Mouse (Mus musculus): Measurements from ENCODE around the gene Inpp5k. TPM values are rescaled to one million over a fixed set of nuclear protein-coding genes. Genes with fewer than 3 reads are reported as not detected.

The Inpp5k gene
- total and polyA plus RNA-seq, 3 experiments, result 31.2 to 41.9 (median 35.6) TPM

- Histone ChIP-seq H3K36me3 (replicated peaks in 1 of 2; ENCODE audit: control insufficient read depth in 1 of 2, insufficient read depth in 1 of 2, low read length in 1 of 2) (peaks cover 47 to 86% of the 10 kb centered on the region in 2 experiments), H3K4me2 (ENCODE audit: insufficient read depth, low read depth, poor library complexity, severe bottlenecking) (no peak overlapping the region), H3K9ac (ENCODE audit: insufficient read depth, low read depth) (no peak overlapping the region), H3K79me2 (replicated peaks; ENCODE audit: control insufficient read depth, extremely low read depth, insufficient read depth, poor library complexity, severe bottlenecking) (no peaks in the 10 kb centered on the region), H3K4me3 (replicated peaks in 1 of 3; ENCODE audit: low read depth in 2 of 3, low read length in 2 of 3, poor library complexity in 1 of 3) (no peak overlapping the region), H3K9me3 (replicated peaks; ENCODE audit: low read length) (no peaks in the 10 kb centered on the region), H3K4me1 (ENCODE audit: control insufficient read depth in 1 of 2, insufficient read depth in 2 of 2) (no peaks in the 10 kb centered on the region), H3K27ac (ENCODE audit: insufficient read depth, low read depth) (no peak overlapping the region), H3K27me3 (replicated peaks) (no peaks in the 10 kb centered on the region)
- dilution Hi-C loops (cut with MboI; ENCODE audit: extremely low pct_ligation_motif_present, extremely low pct_unique_long_range_greater_than_20kb, low sequenced_read_pairs) (no loop called here), in situ Hi-C loops (cut with MboI; ENCODE audit: low pct_ligation_motif_present, low pct_unique_long_range_greater_than_20kb, low sequenced_read_pairs) (no loop called here)
- TF ChIP-seq MEF2A (IDR thresholded peaks at IDR 0.05; ENCODE audit: borderline replicate concordance, low read depth, low read length) (no peak), ZMIZ1 (IDR thresholded peaks at IDR 0.05; ENCODE audit: low read depth, low read length) (no peak), PAX5 (IDR thresholded peaks at IDR 0.05; ENCODE audit: low read length) (no peak), RCOR1 (conservative IDR thresholded peaks at IDR 0.05; ENCODE audit: low read depth, low read length) (no peak), NELFE (IDR thresholded peaks at IDR 0.05; ENCODE audit: low read depth, low read length) (no peak), ZNF384 (IDR thresholded peaks at IDR 0.05; ENCODE audit: low read depth, low read length) (no peak), JUN (IDR thresholded peaks at IDR 0.05; ENCODE audit: insufficient read depth, low read depth, low read length) (no peak), EP300 (IDR thresholded peaks at IDR 0.05; ENCODE audit: low read length) (no peak), NRF1 (IDR thresholded peaks at IDR 0.05; ENCODE audit: low read depth, low read length) (no peak), MAZ (IDR thresholded peaks at IDR 0.05; ENCODE audit: low read depth, low read length) (no peak), CHD2 (IDR thresholded peaks at IDR 0.05; ENCODE audit: low read length) (no peak)
- no peak for DNase-seq (ENCODE audit: extremely low read depth)
Observed at GRCm38 (mm10) chr11:75614769-75615168, 16.0 kb upstream of the Inpp5k start.

DNA sequence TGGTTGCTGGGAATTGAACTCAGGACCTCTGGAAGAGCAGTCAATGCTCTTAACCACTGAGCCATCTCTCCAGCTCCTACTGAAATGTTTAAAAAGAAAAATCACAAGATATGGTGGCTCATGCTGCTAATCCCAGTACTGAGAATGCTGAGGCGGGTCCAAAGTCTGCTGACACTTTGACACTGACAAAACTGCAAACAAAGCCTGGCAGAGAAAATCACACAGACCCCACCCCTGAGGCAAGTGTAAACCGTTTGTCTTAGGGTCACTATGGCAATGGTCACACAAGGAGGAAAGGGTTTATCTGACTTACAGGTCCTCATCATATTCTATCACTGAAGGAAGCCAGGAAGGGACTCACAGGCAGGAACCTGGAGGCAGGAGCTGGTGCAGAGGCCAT is 15.2 kb upstream of the Inpp5k start:
- DNase-seq (ENCODE audit: extremely low read depth), result no peak
- Histone ChIP-seq H3K4me2 (ENCODE audit: insufficient read depth, low read depth, poor library complexity, severe bottlenecking) (no peak overlapping the region), H3K27ac (ENCODE audit: insufficient read depth, low read depth) (no peak overlapping the region), H3K27me3 (replicated peaks) (no peaks in the 10 kb centered on the region), H3K4me3 (replicated peaks in 1 of 3; ENCODE audit: low read depth in 2 of 3, low read length in 2 of 3, poor library complexity in 1 of 3) (no peak overlapping the region), H3K4me1 (ENCODE audit: control insufficient read depth in 1 of 2, insufficient read depth in 2 of 2) (no peaks in the 10 kb centered on the region), H3K79me2 (replicated peaks; ENCODE audit: control insufficient read depth, extremely low read depth, insufficient read depth, poor library complexity, severe bottlenecking) (no peaks in the 10 kb centered on the region), H3K9me3 (replicated peaks; ENCODE audit: low read length) (no peaks in the 10 kb centered on the region), H3K36me3 (replicated peaks in 1 of 2; ENCODE audit: control insufficient read depth in 1 of 2, insufficient read depth in 1 of 2, low read length in 1 of 2) (peaks cover 47 to 86% of the 10 kb centered on the region in 2 experiments), H3K9ac (ENCODE audit: insufficient read depth, low read depth) (no peak overlapping the region)
- dilution Hi-C loops (cut with MboI; ENCODE audit: extremely low pct_ligation_motif_present, extremely low pct_unique_long_range_greater_than_20kb, low sequenced_read_pairs) (no loop called here), in situ Hi-C loops (cut with MboI; ENCODE audit: low pct_ligation_motif_present, low pct_unique_long_range_greater_than_20kb, low sequenced_read_pairs) (no loop called here)
- no peak for TF ChIP-seq MAX (IDR thresholded peaks at IDR 0.05; ENCODE audit: low read length)

DNA sequence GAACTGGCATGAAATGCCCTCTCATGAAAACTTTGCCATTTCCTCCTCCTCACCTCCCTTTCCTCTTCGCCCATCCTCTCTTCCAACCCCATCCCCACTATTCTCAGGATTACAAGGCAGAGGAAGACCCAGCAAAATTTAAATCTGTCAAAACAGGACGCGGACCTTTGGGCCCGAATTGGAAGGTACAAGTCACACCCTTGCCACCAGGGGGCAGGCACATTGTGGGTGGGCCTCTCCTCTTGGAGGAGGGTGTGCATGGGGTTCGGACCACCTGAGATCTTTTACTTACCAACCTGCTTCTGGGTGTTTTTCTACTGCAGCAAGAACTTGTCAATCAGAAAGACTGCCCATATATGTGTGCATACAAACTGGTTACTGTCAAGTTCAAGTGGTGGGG is 11.7 kb upstream of the Inpp5k start:
- peak; percentile 34 to 61; a peak in 3 of 4 replicates for TF ChIP-seq CTCF (conservative IDR thresholded peaks at IDR 0.05 in 1 of 2, IDR thresholded peaks at IDR 0.05 in 1 of 2; ENCODE audit: low read depth in 2 of 2, low read length in 2 of 2)
- TF ChIP-seq USF1 (IDR thresholded peaks at IDR 0.05; ENCODE audit: low read depth, low read length), result no peak
- no peak for TF ChIP-seq MEF2A (IDR thresholded peaks at IDR 0.05; ENCODE audit: borderline replicate concordance, low read depth, low read length)
- no peak for TF ChIP-seq MAZ (IDR thresholded peaks at IDR 0.05; ENCODE audit: low read depth, low read length)
- TF ChIP-seq HCFC1 (IDR thresholded peaks at IDR 0.05; ENCODE audit: low read depth, low read length), result no peak
- TF ChIP-seq USF2 (conservative IDR thresholded peaks at IDR 0.05; ENCODE audit: low read depth, low read length), result no peak
- no peak for TF ChIP-seq MAFK (IDR thresholded peaks at IDR 0.05; ENCODE audit: insufficient replicate concordance, low read length)
- TF ChIP-seq UBTF (IDR thresholded peaks at IDR 0.05; ENCODE audit: low read depth, low read length), result no peak
- no peak for TF ChIP-seq POLR2AphosphoS2 (IDR thresholded peaks at IDR 0.05; ENCODE audit: low read depth, low read length)
- TF ChIP-seq ZKSCAN1 (IDR thresholded peaks at IDR 0.05; ENCODE audit: borderline replicate concordance, low read depth, low read length), result no peak
- TF ChIP-seq BHLHE40 (IDR thresholded peaks at IDR 0.05; ENCODE audit: low read depth, low read length), result no peak
- peak; percentile 25 for TF ChIP-seq RAD21 (IDR thresholded peaks at IDR 0.05; ENCODE audit: low read depth, low read length)
- TF ChIP-seq SMC3 (IDR thresholded peaks at IDR 0.05; ENCODE audit: low read depth, low read length), result peak; percentile 54
- Histone ChIP-seq H3K36me3 (replicated peaks in 1 of 2; ENCODE audit: control insufficient read depth in 1 of 2, insufficient read depth in 1 of 2, low read length in 1 of 2) (peaks cover 36 to 69% of the 10 kb centered on the region in 2 experiments), H3K9me3 (replicated peaks; ENCODE audit: low read length) (no peaks in the 10 kb centered on the region), H3K4me2 (ENCODE audit: insufficient read depth, low read depth, poor library complexity, severe bottlenecking) (no peak overlapping the region), H3K79me2 (replicated peaks; ENCODE audit: control insufficient read depth, extremely low read depth, insufficient read depth, poor library complexity, severe bottlenecking) (no peaks in the 10 kb centered on the region), H3K9ac (ENCODE audit: insufficient read depth, low read depth) (no peak overlapping the region), H3K4me3 (replicated peaks in 1 of 3; ENCODE audit: low read depth in 2 of 3, low read length in 2 of 3, poor library complexity in 1 of 3) (no peak overlapping the region), H3K27me3 (replicated peaks) (no peaks in the 10 kb centered on the region), H3K27ac (ENCODE audit: insufficient read depth, low read depth) (no peak overlapping the region), H3K4me1 (ENCODE audit: control insufficient read depth in 1 of 2, insufficient read depth in 2 of 2) (peaks cover 6 to 32% of the 10 kb centered on the region in 2 experiments)
- in situ Hi-C loops (cut with MboI; ENCODE audit: low pct_ligation_motif_present, low pct_unique_long_range_greater_than_20kb, low sequenced_read_pairs), result no loop called here
- dilution Hi-C loops (cut with MboI; ENCODE audit: extremely low pct_ligation_motif_present, extremely low pct_unique_long_range_greater_than_20kb, low sequenced_read_pairs), result no loop called here
- no peak for DNase-seq (ENCODE audit: extremely low read depth)

All from CH12.LX (cell line).